Mouse (Mus musculus): Measurements from ENCODE around the gene Espl1. TPM values are rescaled to one million over a fixed set of nuclear protein-coding genes. Genes with fewer than 3 reads are reported as not detected.

The Espl1 gene
- polyA plus RNA-seq (2015; fragmentation: Nextera tagmentation; extraction: Ambion mirVana) = 4.0 and 4.7 TPM in 2 replicates

DNA sequence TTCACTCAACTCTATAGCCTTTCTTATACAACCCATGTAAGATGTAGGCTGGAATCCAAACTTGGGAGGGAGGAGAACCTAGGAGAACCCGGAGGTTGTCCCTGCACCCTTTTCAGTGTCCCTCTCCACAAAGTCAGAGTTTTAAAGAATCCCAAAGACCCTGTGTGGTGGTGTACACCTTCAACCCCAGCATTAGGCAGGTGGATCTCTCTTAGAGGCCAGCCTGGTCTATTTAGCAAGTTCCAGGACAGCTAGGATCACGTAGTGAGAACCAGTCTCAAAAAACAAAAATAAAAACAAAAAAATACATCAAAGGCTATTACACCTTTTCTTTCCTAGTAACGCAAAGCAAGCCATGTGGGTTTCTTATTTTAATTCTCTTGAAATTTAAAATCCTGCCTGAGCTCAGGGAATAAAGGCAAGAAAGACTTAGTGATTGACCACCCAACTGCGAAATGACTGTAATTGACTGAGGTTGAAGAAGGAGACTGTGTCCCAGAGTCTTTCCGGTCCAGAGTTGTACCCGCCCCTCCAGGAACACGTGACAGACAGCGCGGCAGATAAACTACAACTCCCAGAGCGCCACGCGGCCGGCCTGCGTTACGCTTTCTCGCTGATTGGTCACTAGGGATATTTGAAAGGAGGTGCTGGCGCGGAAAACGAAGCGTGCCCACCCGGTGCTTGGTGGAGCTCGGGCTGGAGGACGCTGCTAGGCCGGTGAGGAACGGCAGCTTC, at the start of gene Espl1:
TSS of gene Espl1 (plus strand) at position 634 of the 735 bp plus-strand sequence.
- ATAC-seq = peak; percentile 98
- 0 out of 2 replicates have a peak within 1 kb of the TSS, but pooled peaks have one; percentile 15 for H3K9ac ChIP-seq (ENCODE audit: low read depth, low read length)
- no peaks in the 10 kb centered on the region for H3K9me3 ChIP-seq (replicated peaks; ENCODE audit: control insufficient read depth, low read length, poor library complexity, severe bottlenecking)
- peaks cover 7% of the 10 kb centered on the region for H3K4me1 ChIP-seq (ENCODE audit: control insufficient read depth, insufficient read depth, low read length)
- H3K36me3 ChIP-seq (ENCODE audit: control insufficient read depth, insufficient read depth, low read length) = no peaks in the 10 kb centered on the region
- peak within 1 kb of the TSS; percentile 42 for H3K4me3 ChIP-seq (ENCODE audit: low read depth, low read length)
- H3K27me3 ChIP-seq (ENCODE audit: control insufficient read depth, insufficient read depth, low read depth, low read length) = no peaks in the 10 kb centered on the region
- H3K4me2 ChIP-seq (ENCODE audit: low read length) = peak within 1 kb of the TSS; percentile 77
- 0 out of 2 replicates have a peak within 1 kb of the TSS, but pooled peaks have one; percentile 12 for H3K27ac ChIP-seq (ENCODE audit: low read length)
- 7% methylated on average over 25 of the region's 25 CpGs for WGBS

DNA sequence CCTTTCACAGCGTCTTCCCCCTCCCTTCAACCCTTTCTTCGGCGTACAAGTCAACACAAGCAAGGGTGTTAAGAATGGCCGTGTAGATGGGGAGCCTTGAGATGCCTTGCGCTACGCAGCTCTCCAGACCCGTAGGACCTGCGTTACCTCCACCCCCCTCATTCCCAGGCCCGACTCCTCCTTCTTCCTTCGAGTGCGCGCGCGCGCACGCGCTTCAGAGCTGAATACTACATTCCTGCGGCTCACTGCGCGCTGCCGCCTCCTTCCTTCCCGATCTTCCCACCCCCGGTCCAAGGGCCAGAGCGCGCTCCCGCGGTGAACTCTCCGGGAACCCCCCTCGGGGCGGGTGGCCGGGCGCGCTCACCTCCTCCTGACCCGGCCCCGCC, 49.2 kb upstream of the Espl1 start:
- WGBS = under 1% methylated on average over 23 of the region's 35 CpGs
- Histone ChIP-seq H3K27me3 (ENCODE audit: control insufficient read depth, insufficient read depth, low read depth, low read length) (peaks cover 57% of the 10 kb centered on the region), H3K9me3 (replicated peaks; ENCODE audit: control insufficient read depth, low read length, poor library complexity, severe bottlenecking) (no peaks in the 10 kb centered on the region), H3K36me3 (ENCODE audit: control insufficient read depth, insufficient read depth, low read length) (no peaks in the 10 kb centered on the region), H3K4me3 (ENCODE audit: low read depth, low read length) (peak overlapping the region; percentile 63), H3K9ac (ENCODE audit: low read depth, low read length) (peak overlapping the region; percentile 72), H3K27ac (ENCODE audit: low read length) (peak overlapping the region; percentile 76), H3K4me2 (ENCODE audit: low read length) (peak overlapping the region; percentile 90), H3K4me1 (ENCODE audit: control insufficient read depth, insufficient read depth, low read length) (peaks cover 18% of the 10 kb centered on the region)
- peak; percentile 87 for ATAC-seq

DNA sequence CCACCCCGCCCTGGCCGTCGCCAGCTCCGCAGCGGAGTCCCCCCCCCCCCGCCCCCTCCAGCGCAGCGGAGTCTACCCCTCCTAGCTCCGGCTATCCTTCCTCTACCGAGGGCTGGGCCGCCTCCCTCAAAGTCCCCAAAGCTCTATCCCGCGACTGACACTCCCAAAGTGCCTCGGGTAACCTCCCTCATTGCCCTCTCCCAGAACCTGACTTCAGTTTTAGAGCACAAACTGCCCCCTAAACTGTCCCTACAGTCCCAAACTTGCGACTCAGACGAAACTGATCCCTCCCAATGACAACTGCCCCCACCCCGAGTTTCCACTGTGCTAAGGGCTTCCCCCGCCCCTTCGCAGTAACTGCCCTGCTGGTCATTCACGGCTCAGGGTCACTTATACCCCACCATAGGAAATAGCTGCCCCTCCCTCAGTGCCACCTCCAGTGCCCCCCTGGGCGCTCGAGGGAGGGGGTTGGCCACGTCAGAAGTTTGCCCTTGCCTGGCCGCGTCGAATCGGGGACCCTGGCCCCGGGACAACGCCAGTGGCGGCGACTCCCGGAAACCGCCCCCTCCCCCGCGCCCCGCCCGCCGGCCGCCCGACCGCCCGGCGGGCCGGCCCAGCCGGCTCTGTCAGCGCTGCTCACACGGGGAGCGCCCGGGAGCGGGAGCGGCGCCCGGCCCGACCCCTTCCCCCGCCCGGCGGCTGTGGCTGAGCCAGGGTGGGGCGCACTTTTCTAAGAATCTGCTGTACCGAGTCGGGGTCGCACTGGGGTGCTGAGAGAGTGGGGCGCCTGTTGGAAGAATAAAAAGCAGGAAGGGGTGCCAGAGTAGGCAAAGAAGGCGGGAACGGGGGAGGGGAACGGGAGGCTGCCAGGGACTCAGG, 48.6 kb upstream of the Espl1 start:
- WGBS = under 1% methylated on average over 57 of the region's 65 CpGs
- Histone ChIP-seq H3K9ac (ENCODE audit: low read depth, low read length) (peak overlapping the region; percentile 72), H3K4me1 (ENCODE audit: control insufficient read depth, insufficient read depth, low read length) (peaks cover 18% of the 10 kb centered on the region), H3K36me3 (ENCODE audit: control insufficient read depth, insufficient read depth, low read length) (no peaks in the 10 kb centered on the region), H3K9me3 (replicated peaks; ENCODE audit: control insufficient read depth, low read length, poor library complexity, severe bottlenecking) (no peaks in the 10 kb centered on the region), H3K4me3 (ENCODE audit: low read depth, low read length) (peak overlapping the region; percentile 63), H3K27me3 (ENCODE audit: control insufficient read depth, insufficient read depth, low read depth, low read length) (peaks cover 54% of the 10 kb centered on the region), H3K27ac (ENCODE audit: low read length) (peak overlapping the region; percentile 76), H3K4me2 (ENCODE audit: low read length) (peak overlapping the region; percentile 90)
- peak; percentile 33; the same call in 1 of the 2 replicates for ATAC-seq

DNA sequence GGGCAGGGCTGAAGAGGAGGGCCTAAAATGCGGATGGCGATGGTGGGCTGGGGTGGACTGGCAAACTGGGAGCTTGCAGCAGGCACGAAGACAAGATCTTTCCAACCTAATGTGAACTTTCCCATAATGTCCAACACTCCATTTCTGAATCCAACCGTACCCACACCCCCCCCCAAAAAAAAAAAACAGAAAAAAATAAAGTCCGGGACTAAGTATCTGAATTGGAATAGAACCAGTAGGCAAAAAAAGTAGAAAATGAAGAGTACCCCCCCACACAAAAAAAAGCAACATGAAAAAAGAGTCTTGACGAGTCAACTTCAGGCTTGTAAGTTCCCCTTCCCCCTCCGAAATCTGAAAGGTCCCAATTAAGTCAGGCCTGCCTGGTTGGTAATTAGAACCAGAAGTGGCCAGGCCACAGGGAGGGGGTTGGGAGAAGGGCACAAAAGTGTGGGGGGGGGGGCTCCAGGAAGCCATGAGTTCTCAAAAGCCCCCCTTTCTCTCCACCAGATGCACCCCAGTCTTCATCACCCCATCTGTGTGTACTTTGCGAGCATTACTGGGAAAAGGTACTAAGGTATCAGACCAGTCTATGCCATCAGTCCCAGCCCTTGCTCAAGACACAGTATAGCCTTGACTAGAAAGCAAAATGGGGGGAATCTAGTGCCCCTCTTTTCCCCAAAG, 47.8 kb upstream of the Espl1 start:
- no peaks in the 10 kb centered on the region for H3K9me3 ChIP-seq (replicated peaks; ENCODE audit: control insufficient read depth, low read length, poor library complexity, severe bottlenecking)
- peak overlapping the region; percentile 63 for H3K4me3 ChIP-seq (ENCODE audit: low read depth, low read length)
- H3K4me1 ChIP-seq (ENCODE audit: control insufficient read depth, insufficient read depth, low read length) = peaks cover 18% of the 10 kb centered on the region
- peaks cover 48% of the 10 kb centered on the region for H3K27me3 ChIP-seq (ENCODE audit: control insufficient read depth, insufficient read depth, low read depth, low read length)
- H3K27ac ChIP-seq (ENCODE audit: low read length) = peak overlapping the region; percentile 59; the same call in 1 of the 2 replicates
- no peak for ATAC-seq
- no peaks in the 10 kb centered on the region for H3K36me3 ChIP-seq (ENCODE audit: control insufficient read depth, insufficient read depth, low read length)
- H3K4me2 ChIP-seq (ENCODE audit: low read length) = peak overlapping the region; percentile 90
- H3K9ac ChIP-seq (ENCODE audit: low read depth, low read length) = peak overlapping the region; percentile 72
- 7% methylated on average over 8 of the region's 8 CpGs for WGBS

DNA sequence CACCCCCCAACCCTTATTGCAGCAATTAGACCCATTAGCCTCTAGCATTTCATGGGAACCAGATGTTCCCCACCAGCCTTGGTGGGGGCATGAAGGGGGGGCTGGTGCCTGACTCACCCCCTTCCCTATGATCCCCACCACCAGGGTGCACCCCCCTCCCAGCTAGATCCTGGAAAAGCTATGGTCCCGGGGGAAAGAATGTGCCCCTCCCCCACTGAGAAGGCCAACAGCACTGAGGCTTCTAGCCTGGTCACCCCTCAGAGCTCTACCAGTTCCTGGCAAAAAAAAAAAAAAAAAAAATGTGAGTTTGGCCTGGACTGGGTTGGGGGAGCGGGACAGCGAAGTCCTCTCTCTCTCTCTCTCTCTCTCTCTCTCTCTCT, 47.3 kb upstream of the Espl1 start:
- Histone ChIP-seq H3K4me1 (ENCODE audit: control insufficient read depth, insufficient read depth, low read length) (peaks cover 18% of the 10 kb centered on the region), H3K27me3 (ENCODE audit: control insufficient read depth, insufficient read depth, low read depth, low read length) (peaks cover 42% of the 10 kb centered on the region), H3K4me3 (ENCODE audit: low read depth, low read length) (no peak overlapping the region), H3K9ac (ENCODE audit: low read depth, low read length) (no peak overlapping the region), H3K4me2 (ENCODE audit: low read length) (no peak overlapping the region), H3K27ac (ENCODE audit: low read length) (no peak overlapping the region), H3K36me3 (ENCODE audit: control insufficient read depth, insufficient read depth, low read length) (no peaks in the 10 kb centered on the region), H3K9me3 (replicated peaks; ENCODE audit: control insufficient read depth, low read length, poor library complexity, severe bottlenecking) (no peaks in the 10 kb centered on the region)
- no peak for ATAC-seq
- WGBS = 6% methylated on average over 3 of the region's 3 CpGs

DNA sequence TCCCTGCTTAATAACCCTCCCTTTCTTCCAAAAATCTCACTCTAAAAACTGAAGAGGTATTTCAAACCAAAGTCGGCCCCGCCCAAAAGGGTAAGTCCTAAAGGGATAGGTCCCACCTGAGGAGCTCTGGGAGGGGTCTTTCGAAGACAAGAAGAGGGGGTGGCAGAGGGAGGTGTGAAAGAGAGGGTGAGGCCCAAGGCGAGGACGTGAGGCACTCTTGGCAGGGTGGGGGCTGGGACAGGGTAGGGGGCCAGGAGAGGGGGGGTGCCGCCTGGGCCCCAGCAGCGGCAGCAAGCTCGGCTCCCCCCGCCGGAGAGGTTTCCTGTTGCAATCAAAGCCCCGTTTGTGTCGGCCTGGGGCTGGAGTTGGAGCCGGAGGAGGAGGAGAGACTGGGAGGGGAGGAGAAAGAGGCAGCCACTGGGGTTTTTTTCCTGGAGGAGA, 46.8 kb upstream of the Espl1 start:
- Histone ChIP-seq H3K4me2 (ENCODE audit: low read length) (no peak overlapping the region), H3K4me1 (ENCODE audit: control insufficient read depth, insufficient read depth, low read length) (peaks cover 18% of the 10 kb centered on the region), H3K9ac (ENCODE audit: low read depth, low read length) (no peak overlapping the region), H3K9me3 (replicated peaks; ENCODE audit: control insufficient read depth, low read length, poor library complexity, severe bottlenecking) (no peaks in the 10 kb centered on the region), H3K27ac (ENCODE audit: low read length) (no peak overlapping the region), H3K27me3 (ENCODE audit: control insufficient read depth, insufficient read depth, low read depth, low read length) (peaks cover 38% of the 10 kb centered on the region), H3K4me3 (ENCODE audit: low read depth, low read length) (no peak overlapping the region), H3K36me3 (ENCODE audit: control insufficient read depth, insufficient read depth, low read length) (no peaks in the 10 kb centered on the region)
- ATAC-seq = no peak
- 4% methylated on average over 13 of the region's 13 CpGs for WGBS

DNA sequence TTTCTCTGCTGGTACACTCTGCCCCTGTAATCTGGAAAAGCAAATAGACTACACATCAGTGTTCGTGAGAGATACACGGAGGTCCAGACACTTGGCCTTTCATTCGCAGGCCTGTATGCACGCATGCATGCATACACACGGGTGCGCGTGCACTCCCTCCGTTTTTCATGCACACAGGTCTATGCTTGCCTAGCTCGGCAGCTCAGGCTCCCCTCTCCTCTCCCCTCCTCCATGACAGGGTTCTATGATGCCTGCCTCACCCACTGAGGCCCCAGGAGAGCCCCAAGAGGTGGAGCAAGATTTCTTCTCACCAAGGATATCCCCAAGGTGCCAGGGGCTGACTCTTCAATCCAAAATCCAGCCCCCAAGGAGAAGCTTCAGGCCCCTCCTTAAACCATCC, 46.1 kb upstream of the Espl1 start:
- H3K36me3 ChIP-seq (ENCODE audit: control insufficient read depth, insufficient read depth, low read length) = no peaks in the 10 kb centered on the region
- no peak for ATAC-seq
- no peaks in the 10 kb centered on the region for H3K9me3 ChIP-seq (replicated peaks; ENCODE audit: control insufficient read depth, low read length, poor library complexity, severe bottlenecking)
- H3K4me3 ChIP-seq (ENCODE audit: low read depth, low read length) = no peak overlapping the region
- no peak overlapping the region for H3K27ac ChIP-seq (ENCODE audit: low read length)
- 46% methylated on average over 9 of the region's 9 CpGs for WGBS
- H3K4me2 ChIP-seq (ENCODE audit: low read length) = no peak overlapping the region
- H3K9ac ChIP-seq (ENCODE audit: low read depth, low read length) = no peak overlapping the region
- H3K27me3 ChIP-seq (ENCODE audit: control insufficient read depth, insufficient read depth, low read depth, low read length) = peaks cover 37% of the 10 kb centered on the region
- peaks cover 15% of the 10 kb centered on the region for H3K4me1 ChIP-seq (ENCODE audit: control insufficient read depth, insufficient read depth, low read length)

DNA sequence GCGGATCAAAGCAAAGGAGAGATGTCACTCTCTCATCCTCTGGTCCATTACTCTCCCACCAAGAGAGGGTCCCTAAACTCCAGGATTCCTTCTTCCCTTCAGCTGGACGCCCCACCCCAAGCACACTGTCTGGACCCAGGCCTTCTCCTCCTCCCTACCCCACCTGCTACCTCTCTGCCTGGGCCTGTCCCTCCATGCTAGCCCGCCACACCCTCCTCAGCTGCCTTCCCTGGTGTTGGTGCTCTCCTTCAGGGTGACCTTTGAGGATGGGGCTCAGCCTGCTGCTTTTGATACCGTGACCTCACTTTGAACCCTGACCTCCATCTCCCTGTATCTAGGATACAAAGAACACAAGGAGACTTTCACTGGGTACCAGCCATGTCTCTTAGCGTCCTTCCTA, 45.5 kb upstream of the Espl1 start:
- no peak for ATAC-seq
- WGBS = 69% methylated on average over 5 of the region's 5 CpGs
- H3K9ac ChIP-seq (ENCODE audit: low read depth, low read length) = no peak overlapping the region
- H3K27ac ChIP-seq (ENCODE audit: low read length) = no peak overlapping the region
- H3K4me2 ChIP-seq (ENCODE audit: low read length) = no peak overlapping the region
- H3K4me3 ChIP-seq (ENCODE audit: low read depth, low read length) = no peak overlapping the region
- peaks cover 34% of the 10 kb centered on the region for H3K27me3 ChIP-seq (ENCODE audit: control insufficient read depth, insufficient read depth, low read depth, low read length)
- no peaks in the 10 kb centered on the region for H3K36me3 ChIP-seq (ENCODE audit: control insufficient read depth, insufficient read depth, low read length)
- H3K4me1 ChIP-seq (ENCODE audit: control insufficient read depth, insufficient read depth, low read length) = peaks cover 10% of the 10 kb centered on the region
- no peaks in the 10 kb centered on the region for H3K9me3 ChIP-seq (replicated peaks; ENCODE audit: control insufficient read depth, low read length, poor library complexity, severe bottlenecking)
